Mouse (Mus musculus) embryonic facial prominence, embryonic 14.5 days (tissue): ENCODE data around the gene Nhlh1. TPM values are rescaled to one million over a fixed set of nuclear protein-coding genes. Genes with fewer than 3 reads are reported as not detected.

Experiments
- ATAC-seq: fragments of 200-750 bp; cut with Nextera tagmentation; 2 replicates; pipeline ENCODE4 v1.8.0; 2017; ENCODE audit warnings: low read depth, moderate number of reproducible peaks, moderate TSS enrichment
- DNase-seq: peaks from one replicate; pipeline ENCODE4 v3.0.0-alpha.2; 2015; ENCODE audit warnings: low spot score
- H3K27ac ChIP-seq: fragments of 300-500 bp; sonication (generic); replicated peaks from 2 replicates; pipeline ENCODE4 v1.5.1; 2014; ENCODE audit warnings: low read depth, mild to moderate bottlenecking, low read length, moderate library complexity
- H3K27me3 ChIP-seq: fragments of 300-500 bp; sonication (generic); replicated peaks from 2 replicates; pipeline ENCODE4 v1.6.1; 2014; ENCODE audit warnings: low read length; ENCODE audit not compliant: control insufficient read depth, insufficient read depth
- H3K36me3 ChIP-seq: fragments of 300-500 bp; sonication (generic); 2 replicates; pipeline ENCODE4 v1.6.1; 2014; ENCODE audit warnings: low read length, mixed read lengths; ENCODE audit not compliant: control insufficient read depth, insufficient read depth
- H3K4me1 ChIP-seq: fragments of 300-500 bp; sonication (generic); 2 replicates; pipeline ENCODE4 v1.6.1; 2014; ENCODE audit warnings: antibody characterized with exemption, low read length; ENCODE audit not compliant: control insufficient read depth, insufficient read depth
- H3K4me2 ChIP-seq: fragments of 300-500 bp; sonication (generic); 2 replicates; pipeline ENCODE4 v1.6.1; 2014; ENCODE audit warnings: low read depth, mild to moderate bottlenecking, low read length, moderate library complexity, mixed read lengths
- H3K4me3 ChIP-seq: fragments of 300-500 bp; sonication (generic); 2 replicates; pipeline ENCODE4 v1.5.1; 2014; ENCODE audit warnings: low read depth, mild to moderate bottlenecking, low read length
- H3K9ac ChIP-seq: fragments of 300-500 bp; sonication (generic); 2 replicates; pipeline ENCODE4 v1.6.1; 2014; ENCODE audit warnings: low read depth, mild to moderate bottlenecking, low read length, moderate library complexity, mixed read lengths
- H3K9me3 ChIP-seq: fragments of 300-500 bp; sonication (generic); 2 replicates; pipeline ENCODE4 v1.6.1; 2016; ENCODE audit warnings: low read length; ENCODE audit not compliant: control insufficient read depth
- WGBS: fragments of 180-500 bp; shearing (Covaris S2); extraction: QIAGEN DNeasy Blood & Tissue Kit; methylation state at CpG from one replicate; pipeline ENCODE4 v1.1.7; 2014; 5-methylcytosine and 5-hydroxymethylcytosine counted together
- polyA plus RNA-seq: library from polyadenylated mRNA; unstranded; fragments of >200 nt; fragmentation: Nextera tagmentation; extraction: Ambion mirVana; gene quantifications from 2 replicates; pipeline ENCODE4 v1.2.1, GENCODE M21; 2014

The Nhlh1 gene
- polyA plus RNA-seq, result 1.6 and 1.9 TPM in 2 replicates

GRCm38 (mm10) chr1:172057491-172057921, at the start of gene Nhlh1:
TSS of gene Nhlh1 (minus strand) at chr1:172057573.
- Histone ChIP-seq H3K27me3 (peaks cover 40% of the 10 kb centered on the region), H3K9me3 (no peaks in the 10 kb centered on the region), H3K27ac (peak within 1 kb of the TSS; percentile 24), H3K4me2 (peak within 1 kb of the TSS; percentile 7; the same call in 1 of the 2 replicates), H3K4me3 (no peak within 1 kb of the TSS), H3K36me3 (no peaks in the 10 kb centered on the region), H3K9ac (no peak within 1 kb of the TSS), H3K4me1 (peaks cover 22% of the 10 kb centered on the region)
- DNase-seq (peak; percentile 64), ATAC-seq (peak; percentile 78)
- WGBS, result 13% methylated on average over 1 of the region's 2 CpGs

DNA sequence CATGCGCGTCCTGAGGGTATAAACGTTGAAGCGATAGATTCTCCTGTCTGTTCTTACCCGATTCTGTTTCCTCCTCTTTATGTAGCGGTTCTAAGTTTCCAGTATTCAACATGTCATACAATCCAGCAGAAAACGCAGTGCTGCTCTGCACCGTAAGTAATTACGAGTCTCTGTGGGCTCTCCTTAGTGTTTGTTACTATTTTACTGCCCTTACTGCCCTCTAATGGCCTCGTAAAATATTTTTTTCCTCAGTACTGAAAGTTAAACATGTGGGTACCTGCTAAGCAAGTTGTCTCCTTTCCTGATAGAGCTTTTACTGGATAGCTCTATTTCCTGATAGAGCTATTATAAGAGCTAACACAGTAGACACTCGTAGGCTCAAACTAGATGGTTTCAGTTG, 47.7 kb upstream of the Nhlh1 start:
- 76% methylated on average over 11 of the region's 11 CpGs for WGBS
- no peaks in the 10 kb centered on the region for H3K9me3 ChIP-seq
- no peak overlapping the region for H3K4me2 ChIP-seq
- no peak overlapping the region for H3K4me3 ChIP-seq
- ATAC-seq (no peak), DNase-seq (peak; percentile 15)
- no peak overlapping the region for H3K9ac ChIP-seq
- H3K4me1 ChIP-seq, result no peaks in the 10 kb centered on the region
- peaks cover 98% of the 10 kb centered on the region for H3K36me3 ChIP-seq
- no peaks in the 10 kb centered on the region for H3K27me3 ChIP-seq
- H3K27ac ChIP-seq, result no peak overlapping the region

DNA sequence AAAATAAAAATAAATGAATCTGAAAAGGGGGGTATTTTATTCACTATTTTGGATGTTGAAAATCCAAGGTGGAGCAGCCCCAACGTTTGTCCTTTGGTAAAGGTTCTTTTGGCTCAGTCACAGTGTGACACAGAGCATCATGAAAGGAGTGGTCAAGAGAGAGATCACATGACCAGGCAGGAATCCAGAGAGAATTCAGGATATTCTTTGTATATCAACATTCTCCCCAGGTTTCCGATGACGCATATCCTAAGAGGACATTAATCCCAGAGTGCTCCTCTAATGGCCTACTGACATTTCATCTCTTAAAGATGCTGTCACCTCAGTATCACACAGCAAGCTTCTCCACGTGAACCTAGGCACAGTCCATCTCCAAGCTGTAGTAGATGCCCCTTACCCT, 46.2 kb upstream of the Nhlh1 start:
- DNase-seq (no peak), ATAC-seq (no peak)
- Histone ChIP-seq H3K9me3 (no peaks in the 10 kb centered on the region), H3K4me3 (no peak overlapping the region), H3K36me3 (peaks cover 95% of the 10 kb centered on the region), H3K27ac (no peak overlapping the region), H3K27me3 (no peaks in the 10 kb centered on the region), H3K4me2 (no peak overlapping the region), H3K4me1 (no peaks in the 10 kb centered on the region), H3K9ac (no peak overlapping the region)
- WGBS, result 88% methylated on average over 4 of the region's 4 CpGs

- WGBS, result 90% methylated on average over 6 of the region's 6 CpGs
Observed at GRCm38 (mm10) chr1:172099325-172100033, 42.1 kb upstream of the Nhlh1 start.

GRCm38 (mm10) chr1:172095202-172095601, 37.8 kb upstream of the Nhlh1 start:
- 80% methylated on average over 6 of the region's 6 CpGs for WGBS
- H3K36me3 ChIP-seq, result peaks cover 89% of the 10 kb centered on the region
- H3K9me3 ChIP-seq, result no peaks in the 10 kb centered on the region
- H3K4me3 ChIP-seq, result no peak overlapping the region
- no peak overlapping the region for H3K4me2 ChIP-seq
- H3K27me3 ChIP-seq, result no peaks in the 10 kb centered on the region
- H3K9ac ChIP-seq, result no peak overlapping the region
- no peak overlapping the region for H3K27ac ChIP-seq
- H3K4me1 ChIP-seq, result no peaks in the 10 kb centered on the region
- DNase-seq, result peak; percentile 4
- ATAC-seq, result no peak

More at GRCm38 (mm10) chr1:172099325-172100033, 42.1 kb upstream of the Nhlh1 start:
- no peak overlapping the region for H3K4me3 ChIP-seq
- H3K4me2 ChIP-seq, result no peak overlapping the region
- H3K9ac ChIP-seq, result no peak overlapping the region
- peaks cover 92% of the 10 kb centered on the region for H3K36me3 ChIP-seq
- no peaks in the 10 kb centered on the region for H3K9me3 ChIP-seq
- no peak for ATAC-seq
- no peaks in the 10 kb centered on the region for H3K4me1 ChIP-seq
- H3K27ac ChIP-seq, result no peak overlapping the region
- DNase-seq, result no peak
- no peaks in the 10 kb centered on the region for H3K27me3 ChIP-seq

DNA sequence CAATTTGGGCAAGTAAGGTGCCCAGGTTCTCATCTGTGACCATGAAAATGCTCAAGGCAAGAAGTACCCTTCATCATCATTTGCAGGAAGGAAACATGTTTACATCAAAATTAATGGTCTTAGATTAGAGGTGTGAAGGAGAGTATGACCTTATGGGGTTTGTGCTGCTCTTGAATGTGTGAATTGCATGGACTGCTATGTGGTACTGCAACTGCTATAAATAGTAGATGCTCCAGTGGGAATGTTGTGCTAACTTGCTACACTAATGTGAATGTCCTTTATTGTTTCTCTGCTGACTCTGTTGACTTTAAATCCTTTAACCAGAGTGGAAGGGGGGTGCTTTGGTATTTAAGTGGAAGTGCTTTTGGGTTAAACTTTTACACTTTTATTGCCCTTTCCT, 36.9 kb upstream of the Nhlh1 start:
- Histone ChIP-seq H3K4me3 (no peak overlapping the region), H3K27ac (no peak overlapping the region), H3K9me3 (no peaks in the 10 kb centered on the region), H3K4me2 (no peak overlapping the region), H3K36me3 (peaks cover 89% of the 10 kb centered on the region), H3K9ac (no peak overlapping the region), H3K27me3 (no peaks in the 10 kb centered on the region), H3K4me1 (no peaks in the 10 kb centered on the region)
- DNase-seq, result no peak
- no peak for ATAC-seq

GRCm38 (mm10) chr1:172093522-172093921, 36.1 kb upstream of the Nhlh1 start:
- Histone ChIP-seq H3K27me3 (no peaks in the 10 kb centered on the region), H3K4me3 (no peak overlapping the region), H3K9me3 (no peaks in the 10 kb centered on the region), H3K4me1 (no peaks in the 10 kb centered on the region), H3K4me2 (no peak overlapping the region), H3K27ac (no peak overlapping the region), H3K36me3 (peaks cover 92% of the 10 kb centered on the region), H3K9ac (no peak overlapping the region)
- 67% methylated on average over 3 of the region's 3 CpGs for WGBS
- DNase-seq (no peak), ATAC-seq (no peak)

DNA sequence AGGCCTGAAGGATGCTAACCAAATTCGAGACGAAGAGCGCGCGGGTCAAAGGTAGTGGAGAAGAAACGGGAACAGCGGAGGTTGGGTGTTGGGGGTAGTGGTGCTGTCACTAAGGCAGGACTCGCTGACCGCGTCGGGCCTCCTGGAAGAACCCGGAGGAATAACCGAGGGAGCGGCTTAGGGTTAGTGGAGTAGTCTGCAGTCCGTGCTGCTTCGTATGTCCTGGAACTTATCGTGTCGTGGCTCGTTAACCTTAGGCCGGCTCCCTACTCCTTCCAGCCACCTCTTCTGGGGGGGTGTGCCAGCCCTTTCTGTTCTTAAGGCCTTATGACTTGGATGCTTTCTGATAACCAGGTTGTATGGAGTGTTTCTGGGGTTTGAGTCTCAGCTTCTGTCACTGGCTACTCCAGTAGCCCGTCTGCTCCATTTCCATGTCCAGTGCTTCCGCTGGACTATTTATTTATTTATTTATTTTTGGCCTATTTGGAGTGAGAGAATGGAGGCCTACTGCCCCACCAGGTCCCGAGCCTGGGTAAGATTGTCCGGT, 25.6 kb upstream of the Nhlh1 start:
- no peaks in the 10 kb centered on the region for H3K27me3 ChIP-seq
- peaks cover 13% of the 10 kb centered on the region for H3K4me1 ChIP-seq
- peak overlapping the region; percentile 85 for H3K9ac ChIP-seq
- peak; percentile 60 for ATAC-seq
- no peak for DNase-seq
- 2% methylated on average over 12 of the region's 24 CpGs for WGBS
- peak overlapping the region; percentile 60 for H3K27ac ChIP-seq
- H3K9me3 ChIP-seq, result no peaks in the 10 kb centered on the region
- peak overlapping the region; percentile 55 for H3K4me3 ChIP-seq
- H3K36me3 ChIP-seq, result peaks cover 25% of the 10 kb centered on the region
- H3K4me2 ChIP-seq, result peak overlapping the region; percentile 67
